Mouse (Mus musculus): ENCODE results near the gene Zfp111. TPM values are rescaled to one million over a fixed set of nuclear protein-coding genes. Genes with fewer than 3 reads are reported as not detected.

Zfp111 gene
- polyA plus RNA-seq, 1 experiment: 14.0 TPM

- Histone ChIP-seq H3K4me3 (ENCODE audit: insufficient read depth, low read length) (no peak overlapping the region), H3K27ac (ENCODE audit: insufficient read depth, low read length) (no peak overlapping the region), H3K4me1 (ENCODE audit: control insufficient read depth, insufficient read depth, low read length) (no peaks in the 10 kb centered on the region)
- TF ChIP-seq POLR2A (IDR thresholded peaks at IDR 0.05; ENCODE audit: low read depth, low read length) (no peak), CTCF (IDR thresholded peaks at IDR 0.05; ENCODE audit: borderline replicate concordance, insufficient read depth, low read length) (no peak)
Measured at GRCm38 (mm10) chr7:24153272-24153671, 58.0 kb downstream of the Zfp111 start.

Other genes with a start within 250 kb of the Zfp111 start
- gene Vmn1r181, start 236.8 kb downstream of the Zfp111 start, polyA plus RNA-seq (2011; ENCODE audit: insufficient read length, low read depth, missing spikeins): not detected in 2 replicates
- gene V1rd19, start 209.8 kb downstream of the Zfp111 start, polyA plus RNA-seq (2011; ENCODE audit: insufficient read length, low read depth, missing spikeins): not detected in 2 replicates
- gene Vmn1r183, start 158.2 kb downstream of the Zfp111 start, polyA plus RNA-seq (2011; ENCODE audit: insufficient read length, low read depth, missing spikeins): not detected in 2 replicates
- gene Zfp180, start 129.5 kb downstream of the Zfp111 start, polyA plus RNA-seq (2011; ENCODE audit: insufficient read length, low read depth, missing spikeins): 14.5 and 16.5 TPM in 2 replicates
- 2.8 and 3.3 TPM in 2 replicates for gene Zfp112, start 99.1 kb downstream of the Zfp111 start, polyA plus RNA-seq (2011; ENCODE audit: insufficient read length, low read depth, missing spikeins)
- 5.8 and 6.0 TPM in 2 replicates for gene Zfp235, start 77.3 kb downstream of the Zfp111 start, polyA plus RNA-seq (2011; ENCODE audit: insufficient read length, low read depth, missing spikeins)
- 1.0 and 2.5 TPM in 2 replicates for gene Zfp114, start 36.4 kb downstream of the Zfp111 start, polyA plus RNA-seq (2011; ENCODE audit: insufficient read length, low read depth, missing spikeins)
- gene Zfp109, start 26.1 kb upstream of the Zfp111 start, polyA plus RNA-seq (2011; ENCODE audit: insufficient read length, low read depth, missing spikeins): 3.6 and 3.7 TPM in 2 replicates
- 2.8 and 3.0 TPM in 2 replicates for gene Zfp108, start 43.4 kb upstream of the Zfp111 start, polyA plus RNA-seq (2011; ENCODE audit: insufficient read length, low read depth, missing spikeins)
- gene Zfp93, start 59.0 kb upstream of the Zfp111 start, polyA plus RNA-seq (2011; ENCODE audit: insufficient read length, low read depth, missing spikeins): 6.5 and 13.4 TPM in 2 replicates
- gene Zfp61, start 89.8 kb upstream of the Zfp111 start, polyA plus RNA-seq (2011; ENCODE audit: insufficient read length, low read depth, missing spikeins): 11.7 and 14.8 TPM in 2 replicates
- gene Zfp94, start 105.2 kb upstream of the Zfp111 start, polyA plus RNA-seq (2011; ENCODE audit: insufficient read length, low read depth, missing spikeins): 3.8 and 4.4 TPM in 2 replicates
- not detected in 2 replicates for gene Tescl, start 122.5 kb upstream of the Zfp111 start, polyA plus RNA-seq (2011; ENCODE audit: insufficient read length, low read depth, missing spikeins)
- not detected in 2 replicates for gene Lypd5, start 137.8 kb upstream of the Zfp111 start, polyA plus RNA-seq (2011; ENCODE audit: insufficient read length, low read depth, missing spikeins)
- gene Kcnn4, start 158.8 kb upstream of the Zfp111 start, polyA plus RNA-seq (2011; ENCODE audit: insufficient read length, low read depth, missing spikeins): 1.9 and 3.4 TPM in 2 replicates
- 14.8 and 18.1 TPM in 2 replicates for gene Smg9, start 188.2 kb upstream of the Zfp111 start, polyA plus RNA-seq (2011; ENCODE audit: insufficient read length, low read depth, missing spikeins)
- not detected in 2 replicates for gene Irgc1, start 240.9 kb upstream of the Zfp111 start, polyA plus RNA-seq (2011; ENCODE audit: insufficient read length, low read depth, missing spikeins)